Mouse (Mus musculus): ENCODE results near the gene Mier3.

Mier3 gene

DNA sequence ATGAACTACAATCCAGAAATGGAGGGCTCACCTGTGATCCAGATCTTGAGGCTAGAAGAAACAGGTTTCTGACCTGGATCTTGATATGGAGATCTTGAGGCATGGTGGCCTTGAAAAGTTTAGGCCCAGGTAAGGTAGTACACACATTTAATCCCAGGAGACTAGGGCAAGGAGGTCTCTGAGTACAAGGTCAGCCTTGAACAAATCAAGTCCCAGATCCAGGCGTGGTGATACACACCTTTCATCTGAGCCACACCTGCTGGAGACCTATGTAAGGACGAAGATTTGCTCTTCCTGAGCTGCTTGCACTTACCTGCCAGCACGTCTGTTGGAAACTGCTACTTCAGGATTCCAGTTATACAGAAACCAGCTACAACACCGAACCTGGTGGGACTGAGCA is at the start of gene Mier3:
Gene Mier3 (plus strand): TSS at position 301 of the 400 bp plus-strand sequence.
- in situ Hi-C loops (cut with MboI, MseI) = no loop called here

DNA sequence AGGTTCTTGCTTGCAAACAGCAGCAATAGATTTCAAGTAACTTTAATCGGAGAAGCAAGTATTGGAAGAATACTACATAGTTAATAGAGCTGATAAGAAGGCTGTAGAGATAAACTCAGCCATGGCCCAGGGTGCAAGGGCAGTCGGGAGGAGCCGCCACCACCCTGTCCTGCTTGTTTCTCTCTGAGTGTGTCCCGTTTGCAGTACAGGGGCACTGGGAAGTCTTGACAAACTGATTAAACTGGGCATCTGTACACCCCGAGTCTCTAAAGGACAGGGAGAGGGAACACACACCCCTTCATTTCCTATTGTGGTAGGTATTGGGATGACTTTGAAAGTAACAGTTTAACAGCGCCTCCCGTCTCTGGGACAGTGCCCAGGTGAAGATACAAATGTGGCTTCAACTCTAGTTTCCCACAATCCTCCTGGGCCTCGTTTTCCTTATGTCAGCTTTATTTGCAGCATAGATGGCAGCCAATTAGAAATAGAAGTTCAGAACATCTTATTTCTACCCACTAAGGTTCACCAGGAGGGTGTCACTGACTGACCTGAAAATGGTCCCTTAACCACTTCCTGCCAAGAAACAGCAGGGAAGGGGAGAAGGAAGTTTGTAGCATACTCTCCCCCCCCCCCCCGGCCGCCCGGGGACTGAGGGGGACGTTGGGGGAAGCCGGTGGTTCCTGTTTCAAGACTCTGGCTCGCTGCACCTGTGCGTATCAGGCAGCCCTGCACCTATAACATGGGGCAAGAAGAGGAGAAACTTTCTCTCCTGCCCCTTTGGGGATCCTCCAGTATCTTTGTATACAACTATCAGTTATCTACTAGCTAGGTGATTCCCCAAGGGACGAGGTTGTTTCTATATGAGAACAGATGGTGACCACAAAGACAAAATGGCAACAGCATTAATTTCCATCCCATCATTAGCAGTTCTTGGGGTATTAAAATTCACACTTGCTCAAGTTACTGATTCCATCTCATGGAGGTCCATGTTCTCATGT is 46.3 kb upstream of the Mier3 start:
- in situ Hi-C loops (cut with MboI, MseI) = no loop called here

GRCm38 (mm10) chr13:111640319-111640718 is 40.5 kb upstream of the Mier3 start:
- in situ Hi-C loops (cut with MboI, MseI) = no loop called here

DNA sequence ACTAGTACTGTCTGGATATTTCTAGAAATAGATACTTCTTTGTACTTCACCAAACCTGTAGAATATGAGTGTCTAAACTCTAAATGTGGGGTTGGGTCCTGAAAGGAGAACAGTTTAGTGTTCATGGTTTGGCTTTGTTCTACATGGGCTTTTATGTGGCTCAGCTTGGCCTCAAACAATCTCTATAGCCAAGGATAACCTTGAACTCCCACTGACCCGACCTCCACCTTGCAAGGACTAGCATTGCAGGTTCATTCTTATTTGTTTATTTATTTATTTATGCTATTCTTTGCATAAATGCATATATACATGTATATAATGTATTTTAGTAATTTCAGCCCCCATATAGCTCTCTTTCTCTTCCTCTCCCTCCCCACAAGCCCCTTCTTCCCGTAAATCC is 37.1 kb upstream of the Mier3 start:
- in situ Hi-C loops (cut with MboI, MseI) = no loop called here

DNA sequence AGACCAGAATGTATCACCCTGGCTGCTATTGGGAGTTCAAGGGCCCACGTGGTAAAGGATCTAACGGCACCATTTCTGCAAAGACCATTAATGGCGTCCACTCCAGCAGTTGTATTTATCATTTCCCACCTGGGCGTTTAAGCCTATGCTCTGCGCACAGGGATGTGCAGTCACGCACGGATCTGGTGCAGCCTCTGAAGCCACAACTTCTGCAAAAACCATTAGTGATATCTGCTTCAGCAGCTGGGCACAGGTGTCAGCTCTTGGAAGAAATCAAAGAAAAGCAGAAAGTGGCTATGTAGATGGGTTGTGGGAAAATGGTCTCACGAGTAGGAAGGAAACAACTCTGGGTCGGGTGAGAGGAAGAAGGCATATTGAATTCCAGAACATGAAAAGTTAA is 34.6 kb upstream of the Mier3 start:
- in situ Hi-C loops (cut with MboI, MseI) = no loop called here

- in situ Hi-C loops (cut with MboI, MseI) = no loop called here
Measured at GRCm38 (mm10) chr13:111647279-111647678, 33.5 kb upstream of the Mier3 start.

GRCm38 (mm10) chr13:111651020-111651419 is 29.8 kb upstream of the Mier3 start:
- in situ Hi-C loops (cut with MboI, MseI) = no loop called here

- in situ Hi-C loops (cut with MboI, MseI) = no loop called here
Measured at GRCm38 (mm10) chr13:111655273-111655672, 25.5 kb upstream of the Mier3 start.

DNA sequence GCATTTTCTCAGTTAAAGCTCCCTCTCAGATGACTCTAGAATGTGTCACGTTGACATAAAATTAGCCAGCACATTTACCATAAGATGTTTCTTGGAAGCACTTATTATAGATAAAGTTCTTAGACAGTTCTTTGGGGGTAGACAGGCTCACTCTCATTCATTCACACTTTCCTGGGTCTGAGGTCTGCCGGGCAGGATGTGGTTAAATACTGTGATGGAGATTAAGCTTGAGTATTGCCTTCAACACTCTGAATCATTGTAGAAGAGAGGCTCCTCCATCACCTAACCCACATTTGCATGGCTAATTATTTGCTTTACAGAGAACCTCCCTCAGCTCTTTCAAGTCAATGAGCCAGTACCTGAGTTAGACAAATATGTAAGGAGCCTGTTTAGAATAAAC is 24.9 kb upstream of the Mier3 start:
- in situ Hi-C loops (cut with MboI, MseI) = no loop called here

DNA sequence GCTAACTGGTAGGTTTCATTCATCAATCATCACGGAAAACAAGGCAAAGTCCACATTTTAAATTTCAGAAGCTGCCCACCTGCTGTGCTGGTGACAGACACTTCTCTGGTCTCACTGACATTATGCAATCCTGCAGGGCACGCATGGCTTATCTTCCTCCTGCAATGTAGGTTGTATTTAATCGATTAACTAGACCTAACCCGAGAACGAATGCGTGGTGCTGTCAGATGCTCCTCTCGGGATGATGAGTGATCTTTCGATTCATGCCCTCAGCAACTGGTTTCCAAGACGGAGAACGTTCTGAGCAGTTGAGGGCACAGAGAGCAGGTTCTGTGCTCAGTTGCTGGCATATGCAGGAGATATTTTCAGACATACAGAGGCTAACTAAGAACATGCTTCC is 24.5 kb upstream of the Mier3 start:
- in situ Hi-C loops (cut with MboI, MseI) = no loop called here

DNA sequence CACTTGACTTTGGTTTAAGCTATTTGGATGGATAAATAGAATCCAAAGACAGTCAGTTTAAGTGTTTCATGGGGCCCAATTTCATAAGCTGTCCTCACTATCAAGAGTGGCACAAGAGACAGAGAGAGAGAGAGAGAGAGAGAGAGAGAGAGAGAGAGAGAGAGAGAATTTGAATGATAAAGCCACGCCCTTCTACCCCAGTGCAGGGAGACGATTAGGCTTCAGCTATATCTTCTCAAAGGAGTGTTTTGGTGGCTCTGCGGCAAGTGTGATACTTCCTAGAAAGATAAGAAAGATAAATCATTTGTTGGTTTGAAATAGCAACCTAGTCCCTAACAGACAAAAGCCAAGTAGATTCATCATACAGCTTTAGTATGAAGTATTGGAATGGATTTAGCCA is 24.0 kb upstream of the Mier3 start:
- in situ Hi-C loops (cut with MboI, MseI) = no loop called here

DNA sequence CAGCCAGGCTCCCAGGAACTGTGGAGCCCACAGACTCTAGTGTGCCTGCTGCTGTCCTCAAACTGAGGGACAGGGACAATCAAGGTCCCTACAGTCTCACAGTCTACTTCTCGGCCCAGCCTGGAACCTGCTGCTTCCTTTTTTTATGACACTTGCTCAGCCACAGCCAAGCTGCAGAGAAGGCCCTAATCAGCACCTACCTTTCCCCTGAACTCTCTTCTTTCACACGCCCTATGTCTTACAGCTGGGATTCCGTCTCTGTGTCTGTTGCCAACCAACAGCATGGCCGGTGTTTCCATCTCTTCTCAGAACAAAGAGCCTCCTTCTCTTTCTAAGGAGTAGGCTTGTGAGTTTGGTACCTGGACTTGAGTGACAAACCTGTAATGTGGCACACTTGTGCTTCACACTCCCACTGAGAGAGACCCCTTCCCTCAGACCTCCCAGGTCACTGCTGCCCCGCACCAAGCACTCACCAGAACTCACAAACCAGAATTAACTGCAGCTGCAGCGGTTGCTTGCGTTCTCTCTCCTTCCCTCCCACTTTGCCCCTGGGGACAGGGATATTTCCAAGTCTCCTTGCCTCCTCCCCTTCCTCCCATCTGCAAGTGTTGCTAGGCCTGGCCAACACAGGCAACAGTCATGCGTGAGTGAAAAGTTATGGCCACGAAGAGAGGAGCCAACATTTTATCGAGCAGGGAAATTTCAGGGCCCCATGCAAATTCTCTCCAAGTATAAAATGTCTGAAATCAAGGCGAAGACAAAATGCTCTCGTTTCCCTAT is 22.1 kb upstream of the Mier3 start:
- in situ Hi-C loops (cut with MboI, MseI) = no loop called here

DNA sequence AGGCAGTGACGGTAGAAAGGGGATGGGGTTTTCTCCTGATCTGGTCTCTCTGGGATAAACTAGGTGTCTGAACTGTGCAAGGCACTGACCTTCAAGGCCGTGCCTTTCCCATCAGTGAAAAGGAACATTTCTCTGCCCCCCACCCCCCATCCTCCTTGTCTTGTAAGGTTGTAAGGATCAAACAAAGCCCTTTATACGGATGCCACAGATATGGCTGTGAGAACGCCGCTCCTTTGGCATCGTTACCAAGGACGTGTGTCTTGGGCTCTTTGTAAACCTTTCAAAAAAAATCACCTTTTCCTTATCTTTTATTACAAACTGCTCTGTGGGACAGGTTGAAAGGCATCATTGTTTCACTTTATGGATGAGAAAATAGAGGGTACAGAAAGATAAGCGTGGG is 21.3 kb upstream of the Mier3 start:
- in situ Hi-C loops (cut with MboI, MseI) = no loop called here

DNA sequence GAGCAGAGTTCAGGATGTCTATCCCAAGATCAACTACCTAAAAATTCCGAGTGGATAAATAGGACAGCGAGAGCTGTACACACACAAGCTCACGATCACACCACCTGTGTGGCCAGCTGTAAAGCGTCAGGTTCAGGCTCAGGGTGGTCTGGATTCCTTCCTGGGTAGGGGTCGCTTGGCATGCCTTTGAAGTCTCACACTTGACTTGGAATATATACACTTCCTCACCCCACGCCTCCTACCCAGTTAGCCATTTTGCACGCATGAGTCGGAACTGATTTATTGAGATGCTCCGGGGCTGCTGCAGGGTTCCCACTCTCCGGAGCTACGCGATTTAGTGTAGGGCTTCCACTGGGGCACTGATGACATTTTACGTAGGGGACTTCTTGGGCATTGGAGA is 20.7 kb upstream of the Mier3 start:
- in situ Hi-C loops (cut with MboI, MseI) = no loop called here

DNA sequence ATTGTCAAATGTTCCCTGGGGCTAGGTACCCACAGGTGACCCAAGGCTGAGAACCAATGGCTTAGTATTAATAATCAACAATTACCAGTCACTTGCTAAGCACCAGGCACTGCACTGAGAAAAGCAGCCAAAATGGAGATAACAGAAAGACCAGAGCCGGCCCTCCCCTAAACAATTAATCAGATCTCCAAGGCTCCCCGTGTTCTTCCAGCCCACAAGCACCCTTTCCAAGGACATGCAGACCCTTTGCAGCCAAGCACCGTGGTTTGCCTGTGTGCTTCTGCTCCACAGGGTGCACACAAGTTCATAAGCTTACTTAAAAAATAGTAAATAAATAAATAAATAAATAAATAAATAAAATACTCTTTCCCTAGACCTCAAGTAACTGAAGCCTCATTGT is 20.2 kb upstream of the Mier3 start:
- in situ Hi-C loops (cut with MboI, MseI) = no loop called here

GRCm38 (mm10) chr13:111668016-111668415 is 12.8 kb upstream of the Mier3 start:
- in situ Hi-C loops (cut with MboI, MseI) = no loop called here

DNA sequence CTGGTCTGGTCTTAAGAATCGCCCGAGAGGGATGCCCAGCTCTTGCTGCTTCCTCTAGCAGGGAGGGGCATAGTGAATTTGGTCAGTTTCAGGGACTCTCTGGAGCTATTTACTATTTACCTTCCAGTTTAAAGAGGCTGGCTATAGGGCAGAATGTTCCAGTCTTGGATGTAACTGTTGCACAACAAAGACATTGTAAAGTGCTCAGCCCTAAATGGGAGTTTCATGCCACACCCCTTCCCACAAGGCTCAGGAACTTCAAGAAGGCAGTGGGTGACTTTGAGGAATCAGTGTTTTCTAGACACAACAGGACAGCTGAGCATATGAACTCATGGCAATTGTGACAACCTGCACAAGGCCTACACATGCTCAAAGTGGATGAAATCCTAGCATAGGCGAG is 3.9 kb upstream of the Mier3 start:
- in situ Hi-C loops (cut with MboI, MseI) = no loop called here

DNA sequence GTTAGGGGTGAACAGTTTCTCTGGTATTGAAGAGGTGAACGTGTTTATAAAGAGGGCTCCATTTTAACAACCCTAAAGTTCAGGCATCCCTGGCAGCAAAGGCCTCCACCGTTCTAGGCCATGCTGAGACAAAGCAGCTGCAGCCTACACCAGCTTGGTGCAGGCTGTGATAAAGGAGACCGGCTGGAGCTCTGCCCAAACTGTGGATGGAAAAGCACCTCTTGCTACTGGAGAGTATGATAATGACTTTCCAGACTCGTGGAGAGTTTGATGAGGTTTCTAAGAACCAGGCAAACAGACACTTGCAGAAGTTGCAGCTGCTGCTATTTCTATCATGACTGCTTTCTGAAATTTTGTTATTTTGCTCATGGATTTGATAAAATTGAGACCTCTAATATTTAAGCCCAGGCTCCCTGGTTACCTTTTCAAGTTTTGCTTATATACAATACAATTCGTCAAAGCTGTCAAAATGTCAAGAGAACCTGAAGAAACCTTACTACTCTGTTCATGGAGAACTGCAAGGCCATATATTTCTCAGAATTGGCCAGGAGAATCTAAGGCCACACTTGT is 3.4 kb downstream of the Mier3 start:
- in situ Hi-C loops (cut with MboI, MseI) = no loop called here

- in situ Hi-C loops (cut with MboI, MseI) = no loop called here
Measured at GRCm38 (mm10) chr13:111685751-111686462, 5.1 kb downstream of the Mier3 start.

DNA sequence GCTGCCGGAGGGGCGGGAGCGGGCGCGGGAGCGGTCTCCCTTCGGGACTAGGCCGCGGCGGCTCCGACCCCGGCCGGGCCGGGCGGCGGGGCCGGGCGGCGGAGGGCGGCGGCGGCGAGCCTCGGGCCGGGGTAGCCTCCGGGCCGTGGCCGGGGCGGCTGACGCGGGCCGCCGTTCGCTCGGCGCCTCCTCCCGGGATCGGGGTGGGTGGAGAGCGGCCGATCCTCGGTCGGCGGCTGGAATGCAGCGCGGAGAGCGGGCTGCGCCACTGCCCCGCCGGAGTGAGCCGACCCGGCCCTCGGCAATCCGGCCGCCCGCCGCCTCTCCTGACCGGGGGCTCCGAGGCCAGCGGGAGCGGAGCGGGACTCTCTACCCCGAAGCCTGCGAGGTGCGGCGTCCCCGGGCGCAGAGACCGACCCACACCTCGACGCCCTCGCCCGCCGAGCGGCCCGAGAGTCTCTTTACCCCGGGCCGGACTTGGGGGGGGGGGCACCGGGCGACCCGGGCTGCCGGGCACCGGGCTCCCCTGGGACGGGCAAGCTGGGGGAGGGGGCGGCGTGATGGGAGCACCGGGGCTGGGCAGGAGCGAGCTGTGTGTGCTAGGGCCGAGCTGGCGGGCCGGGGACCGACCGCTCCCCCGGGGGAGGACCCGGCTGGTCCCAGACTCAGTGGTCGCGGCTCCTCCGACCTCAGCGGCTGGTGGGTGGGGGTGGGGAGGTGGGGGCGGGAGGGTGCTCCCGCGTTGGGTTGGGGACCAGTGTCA is 5.9 kb downstream of the Mier3 start:
- in situ Hi-C loops (cut with MboI, MseI) = no loop called here

GRCm38 (mm10) chr13:111687285-111687781 is 6.6 kb downstream of the Mier3 start:
- in situ Hi-C loops (cut with MboI, MseI) = no loop called here
